Mouse (Mus musculus): ENCODE measurements around the gene Rsph9. TPM values are rescaled to one million over a fixed set of nuclear protein-coding genes. Genes with fewer than 3 reads are reported as not detected.

Rsph9 gene
- polyA plus RNA-seq, 1 experiment from 2014 or later, result 6.8 TPM

DNA sequence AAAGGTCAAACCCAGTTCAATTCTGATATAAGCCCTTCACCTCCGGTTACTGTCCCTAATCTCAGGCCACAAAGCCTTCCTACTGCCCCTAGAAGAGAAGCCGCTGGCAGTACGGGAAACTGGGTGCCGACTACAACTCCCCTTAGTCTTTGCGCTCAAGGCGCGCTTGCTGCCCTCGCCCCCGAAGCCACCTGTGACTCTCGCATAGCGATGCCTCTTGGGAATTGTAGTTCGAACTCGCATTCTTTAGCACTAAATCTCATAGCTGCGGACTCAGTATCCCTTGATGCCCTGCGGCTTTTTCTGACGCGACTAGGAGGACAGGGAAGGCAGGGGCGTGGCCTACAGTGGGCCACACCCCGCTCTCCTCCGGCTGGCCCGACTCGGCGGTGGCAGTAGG lies 16.7 kb upstream of the Rsph9 start, which contains the start of gene Gtpbp2:
Gene Gtpbp2, plus strand, starts transcription at position 347 of the 400 bp plus-strand sequence.
- peak within 1 kb of the TSS; percentile 70 to 85 for H3K4me3 ChIP-seq (ENCODE audit: control insufficient read depth in 1 of 2, insufficient read depth in 1 of 2, low read depth in 1 of 2, low read length in 2 of 2)
- peak; percentile 90 for ATAC-seq (ENCODE audit: insufficient number of reproducible peaks, insufficient read depth, low FRiP score, low read depth)
- peaks cover 27% of the 10 kb centered on the region for H3K36me3 ChIP-seq (ENCODE audit: control insufficient read depth, insufficient read depth, low read length)
- H3K4me1 ChIP-seq (ENCODE audit: control insufficient read depth in 2 of 2, insufficient read depth in 2 of 2, low read length in 2 of 2), result peaks cover 13 to 28% of the 10 kb centered on the region in 2 experiments
- under 1% methylated on average over 22 of the region's 23 CpGs for WGBS
- H3K4me2 ChIP-seq (ENCODE audit: low read length), result peak within 1 kb of the TSS; percentile 76
- H3K9ac ChIP-seq (ENCODE audit: low read length), result peak within 1 kb of the TSS; percentile 85
- H3K27ac ChIP-seq (replicated peaks in 1 of 2; ENCODE audit: control insufficient read depth in 1 of 2, insufficient read depth in 1 of 2, low read depth in 2 of 2, low read length in 2 of 2), result peak within 1 kb of the TSS; percentile 91 to 97
- no peaks in the 10 kb centered on the region for H3K27me3 ChIP-seq (ENCODE audit: control insufficient read depth, insufficient read depth, low read length)
- no peaks in the 10 kb centered on the region for H3K9me3 ChIP-seq (ENCODE audit: control insufficient read depth, low read length)

DNA sequence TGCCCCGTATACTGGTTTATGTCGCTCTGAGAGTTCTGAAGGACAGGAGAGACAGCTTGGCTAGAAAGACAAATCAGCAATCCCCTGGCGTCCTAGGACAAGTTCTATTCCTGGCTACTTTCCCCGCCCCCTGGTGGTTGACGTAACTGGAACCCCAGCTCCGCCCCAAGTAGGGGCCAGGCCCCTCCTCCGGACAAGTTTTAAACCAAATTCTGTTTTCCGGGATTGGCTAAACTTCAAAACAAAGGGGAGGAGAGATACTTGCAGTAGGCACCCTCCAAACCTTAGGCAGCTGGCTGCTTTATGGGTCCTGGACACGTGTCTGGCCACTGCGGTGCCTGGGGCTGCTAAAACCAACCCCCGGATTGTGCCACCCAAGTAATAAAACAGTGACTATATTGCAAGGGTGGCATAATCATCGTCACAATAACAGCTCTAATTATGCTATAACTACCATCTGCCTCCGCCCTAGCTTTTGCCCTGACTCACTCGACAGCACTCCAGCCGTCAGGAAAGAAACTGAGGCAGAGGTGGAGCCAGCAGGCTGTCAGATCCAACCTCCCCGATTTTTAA lies 16.2 kb upstream of the Rsph9 start:
- Histone ChIP-seq H3K27me3 (ENCODE audit: control insufficient read depth, insufficient read depth, low read length) (no peaks in the 10 kb centered on the region), H3K36me3 (ENCODE audit: control insufficient read depth, insufficient read depth, low read length) (peaks cover 22% of the 10 kb centered on the region), H3K4me2 (ENCODE audit: low read length) (peak overlapping the region; percentile 76), H3K9me3 (ENCODE audit: control insufficient read depth, low read length) (no peaks in the 10 kb centered on the region), H3K27ac (replicated peaks in 1 of 2; ENCODE audit: control insufficient read depth in 1 of 2, insufficient read depth in 1 of 2, low read depth in 2 of 2, low read length in 2 of 2) (peak overlapping the region; percentile 91 to 97), H3K4me3 (ENCODE audit: control insufficient read depth in 1 of 2, insufficient read depth in 1 of 2, low read depth in 1 of 2, low read length in 2 of 2) (peak overlapping the region; percentile 64 to 70), H3K9ac (ENCODE audit: low read length) (peak overlapping the region; percentile 71), H3K4me1 (ENCODE audit: control insufficient read depth in 2 of 2, insufficient read depth in 2 of 2, low read length in 2 of 2) (peaks cover 13 to 28% of the 10 kb centered on the region in 2 experiments)
- peak; percentile 77 for ATAC-seq (ENCODE audit: insufficient number of reproducible peaks, insufficient read depth, low FRiP score, low read depth)
- 0% methylated on average over 16 of the region's 16 CpGs for WGBS

DNA sequence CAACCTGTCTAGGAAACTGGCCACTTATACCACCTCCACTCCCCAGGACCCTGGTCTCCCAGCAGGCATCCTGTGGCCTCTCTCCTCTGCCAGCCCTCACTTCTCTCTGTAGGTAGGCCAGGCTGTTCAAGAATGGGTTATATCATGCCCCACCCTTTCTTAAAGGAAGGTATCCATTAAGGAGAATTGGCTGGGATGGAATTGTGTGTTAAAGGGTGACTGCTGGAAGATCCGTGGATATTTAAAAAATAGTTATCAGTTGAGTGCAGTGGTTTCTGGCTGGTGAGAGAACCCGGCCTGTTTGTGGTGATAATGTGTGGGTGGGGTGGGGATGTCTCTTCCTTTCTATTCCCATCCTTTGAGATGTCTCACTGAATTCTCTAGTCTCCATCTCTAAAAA lies 15.2 kb upstream of the Rsph9 start:
- Histone ChIP-seq H3K9ac (ENCODE audit: low read length) (peak overlapping the region; percentile 71), H3K4me1 (ENCODE audit: control insufficient read depth in 2 of 2, insufficient read depth in 2 of 2, low read length in 2 of 2) (peaks cover 13 to 28% of the 10 kb centered on the region in 2 experiments), H3K4me2 (ENCODE audit: low read length) (peak overlapping the region; percentile 76), H3K27me3 (ENCODE audit: control insufficient read depth, insufficient read depth, low read length) (no peaks in the 10 kb centered on the region), H3K9me3 (ENCODE audit: control insufficient read depth, low read length) (no peaks in the 10 kb centered on the region), H3K4me3 (ENCODE audit: control insufficient read depth in 1 of 2, insufficient read depth in 1 of 2, low read depth in 1 of 2, low read length in 2 of 2) (peak overlapping the region in 1 of 2 experiments; percentile 70; a peak in 2 of 4 replicates), H3K27ac (replicated peaks in 1 of 2; ENCODE audit: control insufficient read depth in 1 of 2, insufficient read depth in 1 of 2, low read depth in 2 of 2, low read length in 2 of 2) (peak overlapping the region; percentile 91 to 97), H3K36me3 (ENCODE audit: control insufficient read depth, insufficient read depth, low read length) (peaks cover 13% of the 10 kb centered on the region)
- 15% methylated on average over 2 of the region's 2 CpGs for WGBS
- no peak for ATAC-seq (ENCODE audit: insufficient number of reproducible peaks, insufficient read depth, low FRiP score, low read depth)

DNA sequence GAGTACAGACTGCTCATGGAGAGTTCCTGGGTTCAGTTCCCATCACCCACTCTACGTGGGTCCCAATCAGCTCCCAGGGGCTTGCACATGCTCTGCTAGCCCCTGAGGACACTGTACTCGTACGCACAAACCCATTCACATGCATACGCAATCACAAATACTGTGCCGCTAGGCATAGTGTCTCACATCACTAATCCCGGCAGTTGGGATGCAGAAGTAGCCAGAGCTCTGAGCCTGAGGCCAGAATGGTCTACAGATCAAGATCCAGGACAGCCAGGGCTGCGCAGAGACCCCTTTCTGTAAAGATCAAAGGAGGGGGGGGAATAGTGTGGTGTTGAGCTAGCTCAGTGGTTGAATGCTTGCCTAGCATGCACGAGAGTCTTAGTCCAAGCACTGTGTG lies 13.1 kb upstream of the Rsph9 start:
- no peak overlapping the region for H3K4me2 ChIP-seq (ENCODE audit: low read length)
- H3K27me3 ChIP-seq (ENCODE audit: control insufficient read depth, insufficient read depth, low read length), result no peaks in the 10 kb centered on the region
- 93% methylated on average over 8 of the region's 8 CpGs for WGBS
- H3K9me3 ChIP-seq (ENCODE audit: control insufficient read depth, low read length), result no peaks in the 10 kb centered on the region
- no peak overlapping the region for H3K4me3 ChIP-seq (ENCODE audit: control insufficient read depth in 1 of 2, insufficient read depth in 1 of 2, low read depth in 1 of 2, low read length in 2 of 2)
- ATAC-seq (ENCODE audit: insufficient number of reproducible peaks, insufficient read depth, low FRiP score, low read depth), result no peak
- H3K9ac ChIP-seq (ENCODE audit: low read length), result no peak overlapping the region
- H3K4me1 ChIP-seq (ENCODE audit: control insufficient read depth in 2 of 2, insufficient read depth in 2 of 2, low read length in 2 of 2), result peaks cover 9 to 23% of the 10 kb centered on the region in 2 experiments; a peak in 3 of 4 replicates
- no peaks in the 10 kb centered on the region for H3K36me3 ChIP-seq (ENCODE audit: control insufficient read depth, insufficient read depth, low read length)
- H3K27ac ChIP-seq (replicated peaks in 1 of 2; ENCODE audit: control insufficient read depth in 1 of 2, insufficient read depth in 1 of 2, low read depth in 2 of 2, low read length in 2 of 2), result no peak overlapping the region

DNA sequence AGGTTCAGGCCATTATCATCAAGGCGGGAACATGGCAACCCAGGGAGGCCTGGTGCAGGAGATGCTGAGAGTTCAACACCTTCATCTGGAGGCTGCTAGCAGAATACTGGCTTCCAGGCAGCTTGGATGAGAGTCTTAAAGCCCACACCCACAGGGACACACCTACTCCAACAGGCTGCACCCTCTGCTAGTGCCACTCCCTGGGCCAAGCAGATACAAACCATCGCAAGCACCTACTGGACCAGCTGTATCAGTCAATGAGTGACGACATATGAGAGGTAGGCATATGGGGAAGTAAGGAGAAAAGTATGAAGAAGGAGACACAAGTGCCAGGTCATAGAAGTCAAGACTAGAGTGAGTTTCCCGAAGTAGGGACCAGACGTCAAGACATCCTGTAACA lies 12.7 kb upstream of the Rsph9 start:
- H3K4me1 ChIP-seq (ENCODE audit: control insufficient read depth in 2 of 2, insufficient read depth in 2 of 2, low read length in 2 of 2), result peaks cover 6 to 19% of the 10 kb centered on the region in 2 experiments; a peak in 3 of 4 replicates
- H3K27ac ChIP-seq (replicated peaks in 1 of 2; ENCODE audit: control insufficient read depth in 1 of 2, insufficient read depth in 1 of 2, low read depth in 2 of 2, low read length in 2 of 2), result no peak overlapping the region
- no peak overlapping the region for H3K4me2 ChIP-seq (ENCODE audit: low read length)
- peaks cover under 1% of the 10 kb centered on the region; the same call in 1 of the 2 replicates for H3K36me3 ChIP-seq (ENCODE audit: control insufficient read depth, insufficient read depth, low read length)
- H3K9ac ChIP-seq (ENCODE audit: low read length), result no peak overlapping the region
- 79% methylated on average over 5 of the region's 5 CpGs for WGBS
- no peaks in the 10 kb centered on the region for H3K27me3 ChIP-seq (ENCODE audit: control insufficient read depth, insufficient read depth, low read length)
- no peak for ATAC-seq (ENCODE audit: insufficient number of reproducible peaks, insufficient read depth, low FRiP score, low read depth)
- no peak overlapping the region for H3K4me3 ChIP-seq (ENCODE audit: control insufficient read depth in 1 of 2, insufficient read depth in 1 of 2, low read depth in 1 of 2, low read length in 2 of 2)
- H3K9me3 ChIP-seq (ENCODE audit: control insufficient read depth, low read length), result no peaks in the 10 kb centered on the region

DNA sequence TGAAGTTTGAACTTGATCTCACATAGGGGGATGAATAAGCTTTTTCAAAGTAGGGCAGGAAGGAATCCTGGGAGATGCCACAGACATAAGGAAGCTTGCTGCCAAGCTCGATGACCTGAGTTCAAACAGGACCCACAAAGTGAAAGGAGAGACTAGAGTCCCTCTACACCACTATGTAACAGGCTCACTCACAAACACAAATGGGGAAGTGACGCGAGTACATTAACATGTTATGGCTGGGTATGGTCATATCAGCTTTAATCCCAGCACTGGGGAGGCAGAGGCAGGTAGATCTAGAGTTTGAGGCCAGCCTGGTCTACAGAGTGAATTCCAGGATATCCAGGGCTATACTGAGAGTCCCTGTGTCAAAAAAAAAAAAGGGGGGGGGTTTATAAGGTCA lies 10.3 kb upstream of the Rsph9 start:
- ATAC-seq (ENCODE audit: insufficient number of reproducible peaks, insufficient read depth, low FRiP score, low read depth), result no peak
- 90% methylated on average over 3 of the region's 3 CpGs for WGBS
- Histone ChIP-seq H3K27ac (replicated peaks in 1 of 2; ENCODE audit: control insufficient read depth in 1 of 2, insufficient read depth in 1 of 2, low read depth in 2 of 2, low read length in 2 of 2) (no peak overlapping the region), H3K4me3 (ENCODE audit: control insufficient read depth in 1 of 2, insufficient read depth in 1 of 2, low read depth in 1 of 2, low read length in 2 of 2) (no peak overlapping the region), H3K27me3 (ENCODE audit: control insufficient read depth, insufficient read depth, low read length) (no peaks in the 10 kb centered on the region), H3K9me3 (ENCODE audit: control insufficient read depth, low read length) (no peaks in the 10 kb centered on the region), H3K36me3 (ENCODE audit: control insufficient read depth, insufficient read depth, low read length) (peaks cover 10% of the 10 kb centered on the region), H3K4me1 (ENCODE audit: control insufficient read depth in 2 of 2, insufficient read depth in 2 of 2, low read length in 2 of 2) (peaks cover 4 to 12% of the 10 kb centered on the region in 2 experiments; a peak in 2 of 4 replicates), H3K9ac (ENCODE audit: low read length) (no peak overlapping the region), H3K4me2 (ENCODE audit: low read length) (no peak overlapping the region)

DNA sequence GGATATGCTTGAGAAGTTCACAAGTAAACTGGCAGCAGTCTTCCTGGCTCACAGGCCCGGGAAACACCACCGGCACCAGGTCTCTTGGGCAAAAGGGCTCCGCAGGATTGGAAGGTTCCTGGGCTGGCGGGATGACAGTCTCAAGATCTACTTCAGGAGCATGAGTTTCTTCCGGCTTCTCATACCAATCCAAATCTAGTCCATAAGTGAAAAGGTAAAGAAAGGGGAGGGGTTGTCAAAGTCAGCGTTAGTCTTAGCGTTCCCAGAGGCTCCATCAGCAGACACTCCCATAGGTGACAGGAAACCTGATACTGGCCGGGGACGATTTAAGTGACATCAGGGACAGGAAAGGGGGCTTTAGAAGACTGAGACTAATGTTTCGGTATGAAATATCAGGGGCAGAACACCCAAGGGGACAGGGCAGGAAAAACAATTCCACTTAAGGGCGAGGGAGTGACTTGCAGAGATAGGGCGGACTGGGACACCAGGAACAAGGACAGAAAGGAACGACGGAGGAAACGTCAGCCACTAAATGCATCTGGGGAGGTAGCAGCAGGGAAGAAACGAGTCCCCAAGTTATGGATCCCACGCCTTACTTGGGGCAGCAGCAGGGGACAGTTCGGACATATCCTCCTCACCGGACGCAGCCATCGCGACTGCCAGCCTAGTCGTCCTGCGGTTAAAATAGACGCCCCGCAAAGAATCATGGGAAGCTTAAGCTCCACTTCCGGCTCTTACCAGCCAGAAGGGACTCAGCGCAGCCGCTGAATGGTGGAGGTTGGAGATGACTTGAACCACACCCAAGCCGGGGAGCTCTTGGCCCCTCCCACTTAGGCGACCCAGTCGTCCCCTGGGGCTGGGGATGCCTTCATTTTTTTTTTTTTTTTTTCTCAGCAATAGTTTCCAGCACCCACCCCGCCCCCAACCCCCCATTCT lies 9.1 kb upstream of the Rsph9 start, which contains the start of gene Mad2l1bp:
Gene Mad2l1bp, minus strand, starts transcription at position 707 of the 936 bp plus-strand sequence.
- Histone ChIP-seq H3K27me3 (ENCODE audit: control insufficient read depth, insufficient read depth, low read length) (no peaks in the 10 kb centered on the region), H3K9ac (ENCODE audit: low read length) (peak within 1 kb of the TSS; percentile 87), H3K4me2 (ENCODE audit: low read length) (peak within 1 kb of the TSS; percentile 76), H3K4me1 (ENCODE audit: control insufficient read depth in 2 of 2, insufficient read depth in 2 of 2, low read length in 2 of 2) (peaks cover 4 to 7% of the 10 kb centered on the region in 2 experiments; a peak in 2 of 4 replicates), H3K4me3 (ENCODE audit: control insufficient read depth in 1 of 2, insufficient read depth in 1 of 2, low read depth in 1 of 2, low read length in 2 of 2) (peak within 1 kb of the TSS; percentile 68), H3K27ac (replicated peaks in 1 of 2; ENCODE audit: control insufficient read depth in 1 of 2, insufficient read depth in 1 of 2, low read depth in 2 of 2, low read length in 2 of 2) (peak within 1 kb of the TSS; percentile 41 to 81), H3K9me3 (ENCODE audit: control insufficient read depth, low read length) (no peaks in the 10 kb centered on the region), H3K36me3 (ENCODE audit: control insufficient read depth, insufficient read depth, low read length) (peaks cover 22% of the 10 kb centered on the region)
- 2% methylated on average over 33 of the region's 33 CpGs for WGBS
- peak; percentile 93 for ATAC-seq (ENCODE audit: insufficient number of reproducible peaks, insufficient read depth, low FRiP score, low read depth)
